Mouse (Mus musculus) ES-Bruce4 (cell line): ENCODE measurements around the gene Mpv17l.

Experiments
- CTCF ChIP-seq: IDR thresholded peaks from one replicate; pipeline ENCODE4 v1.8.1; 2011; ENCODE audit warnings: low read depth, low read length
- EP300 ChIP-seq: IDR thresholded peaks from 2 replicates; pipeline ENCODE4 v1.6.1; 2011; ENCODE audit warnings: low read depth, low read length; ENCODE audit not compliant: insufficient read depth
- POLR2A ChIP-seq: IDR thresholded peaks from one replicate; pipeline ENCODE4 v1.8.1; 2011; ENCODE audit warnings: low read length; ENCODE audit not compliant: insufficient read depth

DNA sequence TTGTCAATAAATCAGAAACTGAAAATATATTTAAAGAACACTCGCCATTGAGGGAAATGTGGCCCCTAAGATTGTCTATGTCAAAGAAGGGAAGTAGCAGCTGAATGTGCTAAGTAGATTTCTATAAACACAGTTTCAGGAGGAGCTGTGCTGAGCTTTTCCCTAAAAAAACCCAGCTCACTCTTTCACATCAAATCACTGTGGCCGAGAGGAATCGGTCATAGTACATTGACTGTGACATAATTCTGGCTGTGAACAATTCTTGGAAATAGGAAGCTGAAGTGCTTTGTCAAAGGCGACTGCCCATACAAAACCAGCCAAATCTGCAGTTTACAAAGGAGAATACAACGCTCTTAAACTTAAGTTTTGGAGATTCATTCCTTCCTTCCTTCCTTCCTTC, 36.3 kb upstream of the Mpv17l start:
- TF ChIP-seq CTCF (no peak), EP300 (no peak), POLR2A (no peak)
